Mouse (Mus musculus) adrenal gland, adult 18-20 months (tissue): ENCODE measurements around the gene Mael. TPM values are rescaled to one million over a fixed set of nuclear protein-coding genes. Genes with fewer than 3 reads are reported as not detected.

Source experiments
- DNase-seq, 2 experiments: peaks; one replicate each; pipeline ENCODE4 v3.0.0; 2021 to 2022; ENCODE audit warnings: low spot score in 2 of 2
- total RNA-seq, 2 experiments: library from RNA; stranded (reverse); gene quantifications; 1 replicate in 1 of 2; 2 replicates in 1 of 2; pipeline ENCODE4 v1.2.3; 2021

Mael gene
- total RNA-seq, 2 experiments from 2014 or later, result not detected

DNA sequence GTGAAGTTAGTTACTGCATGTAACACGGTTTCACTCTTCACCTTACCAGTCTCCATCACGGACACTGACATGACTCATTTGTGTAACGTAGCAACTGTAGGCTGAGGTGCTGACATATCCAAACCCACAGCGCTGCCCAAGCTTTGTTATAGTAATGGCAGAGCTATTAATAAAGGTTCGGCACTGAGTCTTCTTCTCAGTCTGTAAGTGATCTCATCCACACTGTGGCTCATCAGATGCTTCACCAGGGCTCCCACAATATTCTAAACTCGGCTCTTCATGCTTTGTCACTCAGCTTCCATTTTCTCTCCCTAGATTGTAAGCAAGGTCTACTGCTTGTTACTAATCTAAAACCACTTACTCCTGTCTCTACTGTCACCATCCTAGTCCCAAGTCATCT, 29.2 kb downstream of the Mael start:
- no peak for DNase-seq

GRCm38 (mm10) chr1:166205159-166205558, 33.4 kb downstream of the Mael start:
- no peak for DNase-seq

DNA sequence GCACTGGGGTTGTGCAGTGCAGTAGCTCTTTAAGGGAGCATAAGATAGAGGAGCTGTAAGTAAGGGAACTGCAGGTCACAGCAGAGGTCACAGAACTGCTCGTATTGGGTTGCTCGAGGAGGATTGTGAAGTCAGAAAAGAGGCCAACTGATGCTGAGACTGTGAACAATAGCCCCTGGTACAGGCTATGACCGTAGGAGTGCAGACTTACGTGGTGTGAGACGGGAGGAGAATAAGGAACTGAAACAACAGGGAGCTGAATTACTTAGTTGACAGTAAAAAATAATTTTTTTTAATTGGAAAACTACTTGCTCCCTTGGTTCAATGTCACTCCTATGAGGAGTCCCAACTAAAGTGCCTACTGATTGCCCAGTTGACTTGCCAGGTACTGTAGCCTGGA, 34.4 kb downstream of the Mael start:
- no peak for DNase-seq

DNA sequence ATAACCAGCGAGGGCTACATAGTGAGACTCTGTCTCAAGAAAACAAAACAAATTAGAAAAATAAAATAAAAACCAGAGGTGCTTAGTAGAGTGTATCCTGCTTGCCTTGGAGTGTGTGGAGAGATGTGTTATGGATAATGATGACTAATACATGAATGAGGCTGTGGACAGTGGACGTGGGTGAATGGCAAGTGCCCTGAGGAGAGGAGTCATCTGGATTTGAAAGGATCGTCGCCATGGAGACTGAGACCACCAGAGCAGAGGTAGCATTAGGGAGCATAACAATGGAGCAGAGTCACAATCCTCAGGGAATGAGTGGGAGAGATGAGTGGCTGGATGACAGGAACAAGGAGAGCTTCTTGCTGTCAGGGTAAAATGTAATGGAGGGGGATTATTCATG, 48.7 kb downstream of the Mael start:
- DNase-seq, result no peak

DNA sequence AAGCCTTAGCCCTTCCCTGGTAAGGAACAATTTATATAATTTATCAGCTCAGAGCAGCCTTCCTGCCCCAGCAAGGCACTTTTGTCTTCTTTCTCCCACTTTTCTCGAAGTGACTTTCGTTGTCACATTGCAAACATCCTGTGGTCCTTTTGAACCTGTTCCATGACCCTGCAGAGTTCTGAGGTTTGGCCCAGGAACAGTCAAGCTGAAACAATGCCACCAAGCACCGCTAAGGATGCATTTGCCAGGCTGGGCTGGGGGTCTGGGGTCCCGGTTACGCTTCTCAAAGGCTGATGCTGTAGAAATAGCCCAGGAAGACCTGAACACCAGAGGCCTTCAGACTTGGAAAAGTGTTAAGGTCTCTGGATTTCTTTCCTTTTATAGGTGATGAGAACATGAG, 53.2 kb downstream of the Mael start:
- DNase-seq, result no peak

- no peak for DNase-seq
These were observed 53.9 kb downstream of the Mael start for GRCm38 (mm10) chr1:166184391-166185229.

DNA sequence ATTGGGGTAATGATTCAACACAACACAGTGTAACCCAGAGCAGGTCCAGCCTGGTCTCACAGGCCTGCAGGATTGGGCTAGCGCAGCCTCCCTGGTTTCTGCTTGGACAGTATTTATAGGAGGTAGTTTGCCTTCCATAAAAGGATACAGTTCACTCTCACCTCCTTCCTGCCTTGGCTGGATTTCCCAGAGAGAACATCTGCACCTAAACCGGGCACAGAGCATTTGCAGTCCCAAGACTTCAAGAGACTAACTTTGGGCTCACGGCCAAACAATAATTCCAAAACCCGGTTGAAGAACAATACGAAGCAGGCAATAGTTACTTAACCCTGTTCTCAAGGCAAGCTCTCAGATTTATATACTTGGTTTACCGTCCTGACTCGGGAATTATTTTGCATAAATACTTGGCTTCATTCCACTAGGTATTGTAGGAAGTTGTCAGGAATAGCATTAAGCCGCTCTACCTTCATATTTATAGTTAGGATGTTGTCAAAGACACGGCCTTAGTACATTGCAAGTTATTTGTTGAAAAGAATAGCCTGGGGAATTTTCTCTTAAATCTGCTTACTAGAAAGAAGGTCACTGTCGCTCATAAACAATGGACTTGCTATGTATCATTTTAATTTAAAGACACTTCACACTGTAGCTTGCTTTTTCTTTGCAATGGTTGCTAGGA, 55.5 kb downstream of the Mael start:
- no peak for DNase-seq

GRCm38 (mm10) chr1:166181510-166181909, 57.0 kb downstream of the Mael start:
- no peak for DNase-seq

DNA sequence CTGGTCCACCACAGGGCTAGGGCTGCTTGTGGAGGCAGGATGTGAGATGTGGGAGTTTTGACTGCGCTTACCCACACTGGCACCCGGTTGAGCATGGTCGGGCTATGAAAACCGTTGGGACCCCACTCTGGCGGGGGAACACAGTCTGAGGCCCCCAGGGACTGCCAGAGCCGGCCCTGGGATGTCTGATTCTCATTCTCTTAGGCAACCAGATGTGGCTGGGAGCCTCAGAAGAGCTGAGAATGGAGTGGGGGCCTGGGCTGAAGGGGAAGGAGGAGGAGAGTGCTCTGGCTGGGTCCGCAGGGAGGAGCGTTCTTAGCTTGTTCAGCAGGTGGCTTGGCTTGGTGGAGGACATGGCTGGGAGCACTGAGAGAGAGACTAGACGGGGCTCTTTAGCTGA, 64.9 kb downstream of the Mael start:
- no peak for DNase-seq

DNA sequence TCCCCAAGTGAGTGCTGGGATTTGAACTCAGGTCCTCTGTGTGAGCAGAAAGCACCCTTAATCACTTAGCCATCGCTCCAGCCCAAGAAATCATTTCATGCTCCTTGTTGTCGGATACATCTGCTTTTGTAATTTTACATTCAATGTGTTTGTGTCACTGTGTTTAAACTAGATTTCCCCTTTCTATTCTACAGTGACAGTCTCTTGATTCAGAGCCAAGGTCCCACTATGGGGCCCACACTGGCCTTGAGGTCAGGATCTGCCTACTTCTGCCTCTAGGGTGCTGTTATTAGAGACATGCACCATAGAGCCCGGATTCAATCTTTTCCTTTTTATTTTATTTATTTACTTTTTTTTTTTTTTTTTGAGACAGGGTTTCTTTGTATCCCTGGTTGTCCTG, 65.6 kb downstream of the Mael start:
- no peak for DNase-seq

GRCm38 (mm10) chr1:166170852-166171251, 67.7 kb downstream of the Mael start:
- no peak for DNase-seq

- DNase-seq, result no peak
These were observed 68.8 kb downstream of the Mael start for GRCm38 (mm10) chr1:166169713-166170112.

- DNase-seq, result no peak
These were observed 70.5 kb downstream of the Mael start for GRCm38 (mm10) chr1:166168017-166168416.

- no peak for DNase-seq
These were observed 71.1 kb downstream of the Mael start for GRCm38 (mm10) chr1:166167405-166167804.

DNA sequence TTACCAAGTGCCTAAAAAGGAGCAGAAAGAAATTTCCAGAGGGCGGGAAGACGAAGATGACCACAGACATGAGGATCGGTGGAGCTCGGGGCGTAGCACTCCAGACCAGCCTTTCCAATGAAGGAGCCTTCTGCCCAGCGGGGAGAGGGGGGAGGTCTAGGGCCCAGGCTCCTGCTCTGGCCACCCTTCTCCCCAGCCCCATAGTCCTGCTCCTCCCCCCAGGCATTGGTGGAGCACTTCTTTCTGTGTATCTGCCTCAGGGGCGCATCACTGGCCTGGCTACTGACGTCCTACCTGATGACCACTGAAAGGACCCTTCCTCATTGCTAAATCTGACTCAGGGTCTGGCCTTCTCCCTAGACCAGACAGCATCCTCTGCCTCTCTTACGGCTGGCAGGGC, 73.4 kb downstream of the Mael start:
- no peak for DNase-seq

GRCm38 (mm10) chr1:166164580-166164979, 74.0 kb downstream of the Mael start:
- no peak for DNase-seq

- DNase-seq, result peak; percentile 78 to 81
These were observed 77.7 kb downstream of the Mael start for GRCm38 (mm10) chr1:166160569-166161445.

GRCm38 (mm10) chr1:166160111-166160510, 78.4 kb downstream of the Mael start:
- no peak for DNase-seq

DNA sequence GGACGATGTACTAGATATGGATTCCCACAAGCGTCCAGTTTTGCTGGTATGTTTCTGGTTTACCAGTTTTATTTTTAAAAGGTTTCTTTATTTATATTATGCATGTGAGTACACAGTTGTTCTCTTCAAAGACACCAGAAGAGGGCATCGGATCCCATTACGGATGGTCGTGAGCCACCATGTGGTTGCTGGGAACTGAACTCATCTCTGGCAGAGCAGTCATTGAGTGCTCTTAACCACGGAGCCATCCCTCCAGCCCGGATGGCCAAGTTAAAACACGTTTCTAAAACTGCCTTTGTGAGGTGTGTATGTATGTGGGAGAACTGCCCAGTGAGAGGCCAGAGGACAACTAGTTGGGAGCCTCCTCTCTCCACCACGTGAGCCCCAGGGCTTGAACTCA, 79.9 kb downstream of the Mael start:
- DNase-seq, result no peak

GRCm38 (mm10) chr1:166157712-166158111, 80.8 kb downstream of the Mael start:
- no peak for DNase-seq

- no peak for DNase-seq
These were observed 83.4 kb downstream of the Mael start for GRCm38 (mm10) chr1:166155113-166155494.
